Mouse (Mus musculus): ENCODE measurements around the gene Fam84b. TPM values are rescaled to one million over a fixed set of nuclear protein-coding genes. Genes with fewer than 3 reads are reported as not detected.

Gene Fam84b
- polyA plus RNA-seq (2015; fragmentation: Nextera tagmentation; extraction: Ambion mirVana) = 10.6 and 12.1 TPM in 2 replicates

DNA sequence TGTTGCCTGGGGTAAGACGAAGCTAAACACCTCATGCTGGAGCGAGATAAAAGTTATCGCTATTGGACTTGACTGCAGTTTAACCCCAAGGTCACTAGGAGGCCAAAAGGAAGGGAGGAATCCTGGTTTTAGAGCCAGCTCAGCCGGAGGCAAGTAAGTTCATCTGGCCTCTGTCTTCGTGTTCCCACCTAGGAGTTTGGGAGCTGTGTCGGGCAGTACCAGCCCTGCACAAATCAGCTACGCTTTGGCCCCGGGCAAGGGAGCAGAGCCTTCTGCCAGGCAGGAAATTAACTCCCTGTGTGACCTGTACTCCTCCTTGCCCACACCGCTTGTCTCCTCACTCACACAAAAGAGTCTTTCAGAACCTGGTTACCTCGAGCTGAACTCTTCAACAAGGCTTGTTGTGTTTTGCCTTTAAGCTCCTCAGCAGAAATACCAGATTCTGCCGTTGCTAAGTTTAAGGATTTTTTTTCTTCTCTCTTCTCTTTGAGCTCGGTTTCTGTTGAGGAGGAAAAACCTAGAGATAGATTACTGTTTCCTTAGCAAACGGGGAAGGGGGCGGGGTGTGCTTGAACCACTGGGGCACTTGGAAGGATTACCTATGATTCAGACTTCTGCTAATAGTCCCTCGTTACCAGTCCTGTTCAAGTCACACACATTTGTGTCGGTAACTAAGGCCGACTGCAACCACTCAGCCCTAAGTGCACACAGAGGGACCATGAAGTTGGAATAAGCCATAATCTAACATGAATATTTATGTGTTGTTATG is at the start of gene Fam84b:
Gene Fam84b, minus strand, starts transcription at position 548 of the 769 bp plus-strand sequence.
- H3K36me3 ChIP-seq (ENCODE audit: control insufficient read depth, insufficient read depth, low read length) = no peaks in the 10 kb centered on the region
- WGBS = 29% methylated on average over 17 of the region's 17 CpGs
- ATAC-seq = peak; percentile 71

GRCm38 (mm10) chr15:60898187-60898965 is 44.8 kb upstream of the Fam84b start:
- peak; percentile 64 for ATAC-seq
- Histone ChIP-seq H3K4me2 (ENCODE audit: low read length) (no peak overlapping the region), H3K27me3 (replicated peaks; ENCODE audit: control insufficient read depth, insufficient read depth, low read length) (no peaks in the 10 kb centered on the region), H3K4me3 (ENCODE audit: low read length) (no peak overlapping the region), H3K36me3 (ENCODE audit: control insufficient read depth, insufficient read depth, low read length) (no peaks in the 10 kb centered on the region), H3K9me3 (ENCODE audit: control insufficient read depth, low read length) (no peaks in the 10 kb centered on the region), H3K27ac (ENCODE audit: low read depth, low read length) (no peak overlapping the region), H3K4me1 (ENCODE audit: control insufficient read depth, insufficient read depth, low read depth, low read length) (no peaks in the 10 kb centered on the region), H3K9ac (ENCODE audit: low read depth, low read length) (no peak overlapping the region)
- 46% methylated on average over 6 of the region's 6 CpGs for WGBS

More for the DNA sequence above, at the start of gene Fam84b:
- no peaks in the 10 kb centered on the region; the same call in 1 of the 2 replicates for H3K9me3 ChIP-seq (ENCODE audit: control insufficient read depth, low read length)
- H3K4me1 ChIP-seq (ENCODE audit: control insufficient read depth, insufficient read depth, low read depth, low read length) = no peaks in the 10 kb centered on the region; the same call in 1 of the 2 replicates
- no peak within 1 kb of the TSS for H3K9ac ChIP-seq (ENCODE audit: low read depth, low read length)
- no peak within 1 kb of the TSS for H3K4me3 ChIP-seq (ENCODE audit: low read length)
- no peak within 1 kb of the TSS for H3K27ac ChIP-seq (ENCODE audit: low read depth, low read length)
- H3K27me3 ChIP-seq (replicated peaks; ENCODE audit: control insufficient read depth, insufficient read depth, low read length) = no peaks in the 10 kb centered on the region
- H3K4me2 ChIP-seq (ENCODE audit: low read length) = 0 out of 2 replicates have a peak within 1 kb of the TSS, but pooled peaks have one; percentile 8

DNA sequence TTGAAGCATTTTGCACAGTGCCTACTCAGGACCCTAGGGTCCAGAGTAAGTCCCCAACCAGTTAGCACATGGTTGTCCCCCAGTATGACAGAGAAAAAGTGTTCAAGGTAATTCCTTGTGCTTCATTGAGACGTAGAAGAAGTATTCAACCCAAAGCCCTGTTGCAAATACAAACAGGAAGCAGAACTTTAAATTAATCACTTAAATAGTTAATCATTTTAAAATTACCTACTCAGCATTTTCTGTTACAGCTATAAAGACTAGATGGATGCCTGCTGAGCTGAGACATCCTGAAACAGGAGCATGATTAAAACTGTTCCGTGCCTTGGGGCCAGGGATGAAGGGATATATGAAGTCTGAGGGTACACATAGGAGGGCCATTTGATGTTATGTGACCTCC is 42.5 kb upstream of the Fam84b start:
- H3K27ac ChIP-seq (ENCODE audit: low read depth, low read length) = no peak overlapping the region
- H3K9ac ChIP-seq (ENCODE audit: low read depth, low read length) = no peak overlapping the region
- H3K4me3 ChIP-seq (ENCODE audit: low read length) = no peak overlapping the region
- H3K27me3 ChIP-seq (replicated peaks; ENCODE audit: control insufficient read depth, insufficient read depth, low read length) = no peaks in the 10 kb centered on the region
- H3K9me3 ChIP-seq (ENCODE audit: control insufficient read depth, low read length) = no peaks in the 10 kb centered on the region
- H3K4me1 ChIP-seq (ENCODE audit: control insufficient read depth, insufficient read depth, low read depth, low read length) = no peaks in the 10 kb centered on the region
- no peaks in the 10 kb centered on the region for H3K36me3 ChIP-seq (ENCODE audit: control insufficient read depth, insufficient read depth, low read length)
- ATAC-seq = no peak
- WGBS = 85% methylated on average over 2 of the region's 2 CpGs
- no peak overlapping the region for H3K4me2 ChIP-seq (ENCODE audit: low read length)

- no peaks in the 10 kb centered on the region for H3K27me3 ChIP-seq (replicated peaks; ENCODE audit: control insufficient read depth, insufficient read depth, low read length)
- no peak for ATAC-seq
- whole genome bisulfite sequencing = 77% methylated on average over 3 of the region's 3 CpGs
- H3K9me3 ChIP-seq (ENCODE audit: control insufficient read depth, low read length) = no peaks in the 10 kb centered on the region
- no peak overlapping the region for H3K27ac ChIP-seq (ENCODE audit: low read depth, low read length)
- no peaks in the 10 kb centered on the region for H3K36me3 ChIP-seq (ENCODE audit: control insufficient read depth, insufficient read depth, low read length)
- H3K4me2 ChIP-seq (ENCODE audit: low read length) = no peak overlapping the region
- no peaks in the 10 kb centered on the region for H3K4me1 ChIP-seq (ENCODE audit: control insufficient read depth, insufficient read depth, low read depth, low read length)
- H3K4me3 ChIP-seq (ENCODE audit: low read length) = no peak overlapping the region
- no peak overlapping the region for H3K9ac ChIP-seq (ENCODE audit: low read depth, low read length)
Observed at GRCm38 (mm10) chr15:60892976-60893463, 39.4 kb upstream of the Fam84b start.

- H3K9ac ChIP-seq (ENCODE audit: low read depth, low read length) = no peak overlapping the region
- no peaks in the 10 kb centered on the region for H3K4me1 ChIP-seq (ENCODE audit: control insufficient read depth, insufficient read depth, low read depth, low read length)
- WGBS = 85% methylated on average over 2 of the region's 2 CpGs
- H3K4me3 ChIP-seq (ENCODE audit: low read length) = no peak overlapping the region
- H3K27ac ChIP-seq (ENCODE audit: low read depth, low read length) = no peak overlapping the region
- no peak for ATAC-seq
- no peak overlapping the region for H3K4me2 ChIP-seq (ENCODE audit: low read length)
- no peaks in the 10 kb centered on the region for H3K27me3 ChIP-seq (replicated peaks; ENCODE audit: control insufficient read depth, insufficient read depth, low read length)
- H3K36me3 ChIP-seq (ENCODE audit: control insufficient read depth, insufficient read depth, low read length) = no peaks in the 10 kb centered on the region
- no peaks in the 10 kb centered on the region for H3K9me3 ChIP-seq (ENCODE audit: control insufficient read depth, low read length)
Observed at GRCm38 (mm10) chr15:60888724-60889123, 35.1 kb upstream of the Fam84b start.

DNA sequence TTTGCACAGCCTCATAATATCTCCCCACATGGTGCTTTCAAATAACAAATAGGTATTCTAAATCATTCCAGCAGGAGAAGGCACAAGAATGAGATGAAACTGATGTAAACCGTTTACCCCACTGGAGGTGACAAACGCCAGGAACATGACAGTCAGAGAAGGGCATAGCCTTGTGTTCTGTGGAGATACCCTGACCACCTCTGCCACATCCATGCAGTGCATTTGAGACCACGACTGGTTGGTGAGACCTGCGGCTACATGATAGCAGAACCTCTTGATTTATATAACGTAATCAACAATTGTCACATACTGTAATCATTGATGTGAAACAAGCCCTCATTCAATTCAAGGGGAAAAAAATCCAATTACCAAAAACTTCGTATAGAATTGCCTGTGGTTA is 22.1 kb upstream of the Fam84b start:
- ATAC-seq = no peak
- WGBS = 90% methylated on average over 6 of the region's 6 CpGs

GRCm38 (mm10) chr15:60862417-60862816 is 8.8 kb upstream of the Fam84b start:
- Histone ChIP-seq H3K27ac (ENCODE audit: low read depth, low read length) (no peak overlapping the region), H3K9ac (ENCODE audit: low read depth, low read length) (no peak overlapping the region), H3K4me2 (ENCODE audit: low read length) (no peak overlapping the region), H3K36me3 (ENCODE audit: control insufficient read depth, insufficient read depth, low read length) (no peaks in the 10 kb centered on the region), H3K4me3 (ENCODE audit: low read length) (no peak overlapping the region), H3K9me3 (ENCODE audit: control insufficient read depth, low read length) (no peaks in the 10 kb centered on the region), H3K27me3 (replicated peaks; ENCODE audit: control insufficient read depth, insufficient read depth, low read length) (no peaks in the 10 kb centered on the region), H3K4me1 (ENCODE audit: control insufficient read depth, insufficient read depth, low read depth, low read length) (no peaks in the 10 kb centered on the region)
- ATAC-seq = no peak
- WGBS = 81% methylated on average over 3 of the region's 3 CpGs

More for the DNA sequence above, 22.1 kb upstream of the Fam84b start:
- Histone ChIP-seq H3K9me3 (ENCODE audit: control insufficient read depth, low read length) (no peaks in the 10 kb centered on the region), H3K27me3 (replicated peaks; ENCODE audit: control insufficient read depth, insufficient read depth, low read length) (no peaks in the 10 kb centered on the region), H3K36me3 (ENCODE audit: control insufficient read depth, insufficient read depth, low read length) (no peaks in the 10 kb centered on the region), H3K4me1 (ENCODE audit: control insufficient read depth, insufficient read depth, low read depth, low read length) (no peaks in the 10 kb centered on the region), H3K9ac (ENCODE audit: low read depth, low read length) (no peak overlapping the region), H3K4me2 (ENCODE audit: low read length) (no peak overlapping the region), H3K4me3 (ENCODE audit: low read length) (no peak overlapping the region), H3K27ac (ENCODE audit: low read depth, low read length) (no peak overlapping the region)

GRCm38 (mm10) chr15:60855112-60855511 is 1.5 kb upstream of the Fam84b start:
- WGBS = 84% methylated on average over 1 of the region's 1 CpGs
- no peak overlapping the region for H3K9ac ChIP-seq (ENCODE audit: low read depth, low read length)
- no peaks in the 10 kb centered on the region; the same call in 1 of the 2 replicates for H3K4me1 ChIP-seq (ENCODE audit: control insufficient read depth, insufficient read depth, low read depth, low read length)
- H3K36me3 ChIP-seq (ENCODE audit: control insufficient read depth, insufficient read depth, low read length) = no peaks in the 10 kb centered on the region
- H3K4me2 ChIP-seq (ENCODE audit: low read length) = no peak overlapping the region
- H3K27me3 ChIP-seq (replicated peaks; ENCODE audit: control insufficient read depth, insufficient read depth, low read length) = no peaks in the 10 kb centered on the region
- no peak overlapping the region for H3K27ac ChIP-seq (ENCODE audit: low read depth, low read length)
- ATAC-seq = no peak
- H3K9me3 ChIP-seq (ENCODE audit: control insufficient read depth, low read length) = no peaks in the 10 kb centered on the region; the same call in 1 of the 2 replicates
- no peak overlapping the region for H3K4me3 ChIP-seq (ENCODE audit: low read length)

DNA sequence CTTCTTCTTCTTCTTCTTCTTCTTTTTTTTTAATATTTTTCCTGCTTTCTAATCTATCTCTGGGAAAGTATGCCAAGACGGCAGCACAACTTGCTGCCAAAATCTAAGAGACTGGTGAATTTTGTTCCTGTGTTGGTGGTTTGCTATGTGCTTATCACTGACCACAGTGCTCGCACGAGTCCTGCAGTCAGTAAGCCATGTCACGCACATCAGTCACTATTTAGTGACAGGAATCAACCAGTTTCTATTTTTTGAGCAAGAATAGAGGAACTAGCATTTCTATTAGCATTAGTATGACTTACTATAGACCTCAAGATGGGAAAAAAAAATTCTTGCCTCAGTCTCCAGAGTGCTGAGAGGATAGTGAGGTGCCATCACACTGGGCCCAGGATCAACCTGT is 573 bp upstream of the Fam84b start:
- H3K27ac ChIP-seq (ENCODE audit: low read depth, low read length) = no peak overlapping the region

More for the DNA sequence above, 573 bp upstream of the Fam84b start:
- H3K4me2 ChIP-seq (ENCODE audit: low read length) = no peak overlapping the region
- no peaks in the 10 kb centered on the region for H3K36me3 ChIP-seq (ENCODE audit: control insufficient read depth, insufficient read depth, low read length)
- no peak overlapping the region for H3K9ac ChIP-seq (ENCODE audit: low read depth, low read length)
- ATAC-seq = no peak
- 89% methylated on average over 4 of the region's 4 CpGs for WGBS
- H3K27me3 ChIP-seq (replicated peaks; ENCODE audit: control insufficient read depth, insufficient read depth, low read length) = no peaks in the 10 kb centered on the region
- no peaks in the 10 kb centered on the region; the same call in 1 of the 2 replicates for H3K4me1 ChIP-seq (ENCODE audit: control insufficient read depth, insufficient read depth, low read depth, low read length)
- no peaks in the 10 kb centered on the region; the same call in 1 of the 2 replicates for H3K9me3 ChIP-seq (ENCODE audit: control insufficient read depth, low read length)
- no peak overlapping the region for H3K4me3 ChIP-seq (ENCODE audit: low read length)
